ENCODE assay signal across 25 mouse cellular contexts in genomic region chr1:90574845-90575244, GRCm38 (mm10). TPM values are rescaled to one million over a fixed set of nuclear protein-coding genes. Genes with fewer than 3 reads are reported as not detected.
DNase-seq lines count a peak whose midpoint lies in the region; ATAC-seq and TF ChIP-seq lines count a peak whose summit lies in the region.
"Had no signal": no experiment of that assay in that cellular context is flagged by ENCODE, and none has a peak within 500 bp of the region (broad histone marks: within the 10 kb centered on the region; RNA-seq: fewer than 3 reads in every experiment).

No protein-coding gene starts in this region.

- H3K36me3 ChIP-seq in forebrain, postnatal 0 days (ENCODE audit: insufficient read depth): no peaks in the 10 kb centered on the region
- H3K36me3 ChIP-seq in forebrain, embryonic 10.5 days (replicated peaks): no peaks in the 10 kb centered on the region
- no peaks in the 10 kb centered on the region for H3K36me3 ChIP-seq in midbrain, embryonic 11.5 days (ENCODE audit: control insufficient read depth, insufficient read depth, low read length)
- H3K36me3 ChIP-seq in midbrain, embryonic 15.5 days (replicated peaks): no peaks in the 10 kb centered on the region
- H3K36me3 ChIP-seq in heart, embryonic 12.5 days: no peaks in the 10 kb centered on the region
- H3K36me3 ChIP-seq: embryonic facial prominence, embryonic 12.5 days; embryonic facial prominence, embryonic 15.5 days; forebrain, embryonic 12.5 days; forebrain, embryonic 15.5 days; heart, embryonic 10.5 days; hindbrain, embryonic 10.5 days; hindbrain, embryonic 13.5 days had no signal

- WGBS in forebrain, postnatal 0 days: 44% methylated on average over 3 of the region's 3 CpGs
- 57% methylated on average over 3 of the region's 3 CpGs for WGBS in forebrain, embryonic 10.5 days
- WGBS in midbrain, embryonic 11.5 days: 43% methylated on average over 3 of the region's 3 CpGs
- WGBS in midbrain, embryonic 15.5 days: 35% methylated on average over 3 of the region's 3 CpGs
- WGBS in heart, embryonic 12.5 days: 63% methylated on average over 3 of the region's 3 CpGs

- no peaks in the 10 kb centered on the region for H3K4me1 ChIP-seq in forebrain, postnatal 0 days (ENCODE audit: insufficient read depth)
- peaks cover 19% of the 10 kb centered on the region for H3K4me1 ChIP-seq in forebrain, embryonic 10.5 days
- H3K4me1 ChIP-seq in midbrain, embryonic 11.5 days (ENCODE audit: control insufficient read depth, insufficient read depth, low read length): peaks cover 10% of the 10 kb centered on the region; the same call in 1 of the 2 replicates
- H3K4me1 ChIP-seq in midbrain, embryonic 15.5 days: peaks cover 10% of the 10 kb centered on the region
- H3K4me1 ChIP-seq in heart, embryonic 12.5 days (replicated peaks): no peaks in the 10 kb centered on the region
- H3K4me1 ChIP-seq: embryonic facial prominence, embryonic 15.5 days; forebrain, embryonic 15.5 days had no signal

- no peak overlapping the region for H3K4me3 ChIP-seq in forebrain, postnatal 0 days (ENCODE audit: low read depth, low read length)
- H3K4me3 ChIP-seq in forebrain, embryonic 10.5 days: no peak overlapping the region
- no peak overlapping the region for H3K4me3 ChIP-seq in midbrain, embryonic 11.5 days (ENCODE audit: low read depth, low read length)
- H3K4me3 ChIP-seq in midbrain, embryonic 15.5 days: no peak overlapping the region
- H3K4me3 ChIP-seq in heart, embryonic 12.5 days: no peak overlapping the region
- H3K4me3 ChIP-seq: embryonic facial prominence, embryonic 12.5 days; embryonic facial prominence, embryonic 15.5 days; forebrain, embryonic 12.5 days; forebrain, embryonic 15.5 days; heart, adult 2 months; heart, embryonic 10.5 days; hindbrain, embryonic 10.5 days; hindbrain, embryonic 13.5 days had no signal

- no peak overlapping the region for H3K9ac ChIP-seq in forebrain, postnatal 0 days
- no peak overlapping the region for H3K9ac ChIP-seq in midbrain, embryonic 11.5 days (ENCODE audit: low read length)
- no peak overlapping the region for H3K9ac ChIP-seq in midbrain, embryonic 15.5 days
- no peak overlapping the region for H3K9ac ChIP-seq in heart, embryonic 12.5 days
- H3K9ac ChIP-seq: embryonic facial prominence, embryonic 12.5 days; embryonic facial prominence, embryonic 15.5 days; forebrain, embryonic 12.5 days; forebrain, embryonic 15.5 days; hindbrain, embryonic 13.5 days had no signal

- no peak overlapping the region for H3K27ac ChIP-seq in forebrain, postnatal 0 days (ENCODE audit: low read depth, low read length)
- no peak overlapping the region for H3K27ac ChIP-seq in forebrain, embryonic 10.5 days
- no peak overlapping the region for H3K27ac ChIP-seq in midbrain, embryonic 11.5 days (ENCODE audit: low read depth, low read length)
- no peak overlapping the region for H3K27ac ChIP-seq in midbrain, embryonic 15.5 days
- H3K27ac ChIP-seq in heart, embryonic 12.5 days (ENCODE audit: poor library complexity, severe bottlenecking): no peak overlapping the region
- H3K27ac ChIP-seq: embryonic facial prominence, embryonic 12.5 days; embryonic facial prominence, embryonic 15.5 days; forebrain, embryonic 12.5 days; forebrain, embryonic 15.5 days; heart, adult 2 months; heart, embryonic 10.5 days; hindbrain, embryonic 13.5 days had no signal

- no peak for TF ChIP-seq CTCF in forebrain, postnatal 0 days (IDR thresholded peaks at IDR 0.05; ENCODE audit: low read depth)

- no peaks in the 10 kb centered on the region for H3K9me3 ChIP-seq in forebrain, postnatal 0 days (ENCODE audit: low read length)
- no peaks in the 10 kb centered on the region; the same call in 1 of the 2 replicates for H3K9me3 ChIP-seq in forebrain, embryonic 10.5 days
- no peaks in the 10 kb centered on the region for H3K9me3 ChIP-seq in midbrain, embryonic 11.5 days (ENCODE audit: control insufficient read depth, low read length)
- no peaks in the 10 kb centered on the region for H3K9me3 ChIP-seq in midbrain, embryonic 15.5 days
- H3K9me3 ChIP-seq in heart, embryonic 12.5 days (replicated peaks): peaks cover 11% of the 10 kb centered on the region
- H3K9me3 ChIP-seq: embryonic facial prominence, embryonic 12.5 days; embryonic facial prominence, embryonic 15.5 days; forebrain, embryonic 12.5 days; forebrain, embryonic 15.5 days; heart, embryonic 10.5 days; hindbrain, embryonic 13.5 days had no signal

- no peak for DNase-seq in forebrain, postnatal 0 days
- DNase-seq in forebrain, embryonic 10.5 days (ENCODE audit: extremely low spot score, low spot score): no peak
- peak; percentile 81 for DNase-seq in midbrain, embryonic 11.5 days (ENCODE audit: low spot score, missing footprints)
- DNase-seq in retina, embryonic 14.5 days (ENCODE audit: low spot score): peak; percentile 30
- DNase-seq in retina, postnatal 1 day: no peak
- DNase-seq in yolk sac, embryonic 10.5 days (ENCODE audit: low spot score): no peak
- DNase-seq: adrenal gland, postnatal 10 days; adrenal gland, postnatal 36 days; cerebellum, adult 11 months; cerebellum, adult 2 months; cerebellum, adult 9-11 months; cerebellum, postnatal 25 days; gastrocnemius, postnatal 10 days; gastrocnemius, postnatal 36 days; heart, adult 2 months; heart, postnatal 36 days had no signal

- 0 out of 2 replicates have a peak, but pooled peaks have one; percentile 14 for ATAC-seq in forebrain, postnatal 0 days
- no peak for ATAC-seq in midbrain, embryonic 11.5 days (ENCODE audit: low FRiP score)
- ATAC-seq in midbrain, embryonic 15.5 days (replicated peaks): no peak; the same call in 1 of the 2 replicates
- ATAC-seq in heart, embryonic 12.5 days (ENCODE audit: insufficient number of reproducible peaks, low FRiP score): no peak
- ATAC-seq: forebrain, embryonic 15.5 days had no signal

- no peaks in the 10 kb centered on the region for H3K27me3 ChIP-seq in forebrain, postnatal 0 days (ENCODE audit: insufficient read depth, low read length)
- peaks cover 4% of the 10 kb centered on the region; the same call in 1 of the 2 replicates for H3K27me3 ChIP-seq in forebrain, embryonic 10.5 days (ENCODE audit: poor library complexity, severe bottlenecking)
- H3K27me3 ChIP-seq in midbrain, embryonic 11.5 days (ENCODE audit: control insufficient read depth, insufficient read depth, low read length): no peaks in the 10 kb centered on the region
- H3K27me3 ChIP-seq in midbrain, embryonic 15.5 days (replicated peaks): no peaks in the 10 kb centered on the region
- no peaks in the 10 kb centered on the region for H3K27me3 ChIP-seq in heart, embryonic 12.5 days (replicated peaks)
- H3K27me3 ChIP-seq: embryonic facial prominence, embryonic 12.5 days; embryonic facial prominence, embryonic 15.5 days; forebrain, embryonic 15.5 days had no signal

- no peak overlapping the region for H3K4me2 ChIP-seq in forebrain, postnatal 0 days (ENCODE audit: low read depth)
- no peak overlapping the region for H3K4me2 ChIP-seq in midbrain, embryonic 11.5 days
- no peak overlapping the region for H3K4me2 ChIP-seq in midbrain, embryonic 15.5 days
- no peak overlapping the region for H3K4me2 ChIP-seq in heart, embryonic 12.5 days
- H3K4me2 ChIP-seq: embryonic facial prominence, embryonic 12.5 days; embryonic facial prominence, embryonic 15.5 days; forebrain, embryonic 12.5 days; forebrain, embryonic 15.5 days; hindbrain, embryonic 13.5 days had no signal

RNA-seq across cellular contexts. Expression of gene Cops8, which starts 27.9 kb away (rescaled TPM):
- total RNA-seq in forebrain, postnatal 0 days (2014; rRNA removed): 108 and 113 TPM in 2 replicates
- 188 and 192 TPM in 2 replicates for polyA plus RNA-seq in forebrain, postnatal 0 days (2015; fragmentation: Nextera tagmentation; extraction: Ambion mirVana)
- 189 and 196 TPM in 2 replicates for polyA plus RNA-seq in forebrain, embryonic 10.5 days (2016; fragmentation: Nextera tagmentation; extraction: Ambion mirVana)
- polyA plus RNA-seq in midbrain, embryonic 11.5 days (2014; fragmentation: Nextera tagmentation; extraction: Ambion mirVana): 192 and 203 TPM in 2 replicates
- 176 and 182 TPM in 2 replicates for polyA plus RNA-seq in midbrain, embryonic 15.5 days (2015; fragmentation: Nextera tagmentation; extraction: Ambion mirVana)
- 131 and 136 TPM in 2 replicates for polyA plus RNA-seq in heart, embryonic 12.5 days (2016; fragmentation: Nextera tagmentation; extraction: Ambion mirVana)

Comparison
In these comparisons a context has a peak if more than half of its experiments do, and no peak if none do; other contexts are left out.
1. DNase-seq: peak in midbrain, embryonic 11.5 days (single experiment) and retina, embryonic 14.5 days (single experiment); none in forebrain, postnatal 0 days (single experiment), forebrain, embryonic 10.5 days (single experiment), retina, postnatal 1 day (single experiment) and yolk sac, embryonic 10.5 days (single experiment).